Mouse (Mus musculus) c-Kit-positive CD71-positive TER-119-positive erythroid progenitor cells, embryonic 14.5 days (primary cell): ENCODE data around the gene Gtf3c1.
A peak's percentile ranks its signal among the peaks of the same experiment; 100 is the strongest.
"Not testable (repeated sequence)": the region's sequence is repeated elsewhere in the genome, so short reads cannot be mapped to it uniquely, and the experiment has no call there.

ENCODE experiments used
- DNase-seq: peaks from one replicate; pipeline ENCODE4 v3.0.0-alpha.2; 2013; ENCODE audit warnings: low spot score

Gtf3c1 gene

GRCm38 (mm10) chr7:125707593-125708022 lies at the start of gene Gtf3c1, which contains the start of gene D430042O09Rik:
Gene Gtf3c1, minus strand, starts transcription at chr7:125707780.
Gene D430042O09Rik, plus strand, starts transcription at chr7:125707888.
- DNase-seq, result peak; percentile 98

GRCm38 (mm10) chr7:125756806-125757205 lies 49.2 kb upstream of the Gtf3c1 start:
- DNase-seq, result peak; percentile 6

DNA sequence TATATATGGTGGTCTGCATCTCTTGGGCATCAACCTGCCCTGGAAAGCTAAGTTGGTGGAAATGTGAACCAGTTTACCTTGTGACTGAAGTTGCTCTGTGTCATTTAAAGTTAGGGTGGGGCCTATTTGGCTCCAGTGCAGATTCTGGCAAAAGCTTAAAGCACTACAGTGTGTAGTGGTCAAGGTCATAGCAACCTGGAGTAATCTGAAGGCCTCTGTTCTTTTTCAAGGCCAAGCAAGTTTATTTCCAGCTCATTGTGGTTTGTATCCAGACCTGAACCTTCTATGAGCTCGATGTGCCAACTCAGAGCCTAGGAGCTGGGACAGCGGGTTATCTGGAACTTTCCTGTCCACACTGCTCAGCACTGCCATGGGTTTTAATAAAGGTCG lies 45.7 kb upstream of the Gtf3c1 start:
- DNase-seq, result no peak

- DNase-seq, result no peak
Observed at GRCm38 (mm10) chr7:125752699-125753325, 45.2 kb upstream of the Gtf3c1 start.

- DNase-seq, result peak; percentile 25
Observed at GRCm38 (mm10) chr7:125748186-125748585, 40.6 kb upstream of the Gtf3c1 start.

DNA sequence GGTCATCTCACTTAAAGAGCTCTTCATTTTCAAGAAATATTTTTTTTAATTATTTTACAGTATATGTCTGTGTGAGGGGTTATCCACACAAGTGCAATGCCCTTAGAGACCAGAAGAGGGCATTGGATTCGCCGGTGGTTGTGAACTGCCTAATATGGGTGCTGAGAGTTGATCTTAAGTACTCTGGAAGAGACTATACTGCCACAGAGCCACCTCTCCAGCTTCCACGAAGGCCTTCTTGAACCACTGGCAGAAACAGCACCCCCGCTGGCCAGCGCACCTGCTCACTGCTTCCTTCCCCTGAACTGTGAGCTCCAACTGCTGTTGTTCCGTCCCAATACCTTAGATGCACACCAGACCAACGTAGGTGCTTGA lies 39.7 kb upstream of the Gtf3c1 start:
- peak; percentile 21 for DNase-seq

GRCm38 (mm10) chr7:125746621-125747315 lies 39.2 kb upstream of the Gtf3c1 start:
- DNase-seq, result no peak

DNA sequence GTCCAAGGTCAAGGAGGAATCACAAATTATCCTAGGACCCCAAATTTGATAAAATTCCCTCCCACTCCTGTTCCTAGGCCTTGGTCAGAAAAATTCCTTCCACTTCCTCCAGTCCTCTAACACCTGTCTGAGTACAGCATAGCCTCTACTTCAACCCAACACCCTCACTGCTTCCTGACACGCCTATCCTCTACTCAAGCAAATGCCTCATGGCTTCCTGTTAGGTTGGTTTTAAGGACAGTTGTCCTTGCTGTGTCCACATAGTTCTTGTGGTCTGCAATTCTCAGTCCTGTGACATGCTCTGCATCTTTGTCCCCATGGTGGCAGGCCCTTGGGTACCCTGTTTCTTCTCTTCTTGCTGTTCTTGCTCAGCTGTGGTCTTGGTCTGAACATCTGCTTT lies 37.2 kb upstream of the Gtf3c1 start:
- DNase-seq, result no peak

DNA sequence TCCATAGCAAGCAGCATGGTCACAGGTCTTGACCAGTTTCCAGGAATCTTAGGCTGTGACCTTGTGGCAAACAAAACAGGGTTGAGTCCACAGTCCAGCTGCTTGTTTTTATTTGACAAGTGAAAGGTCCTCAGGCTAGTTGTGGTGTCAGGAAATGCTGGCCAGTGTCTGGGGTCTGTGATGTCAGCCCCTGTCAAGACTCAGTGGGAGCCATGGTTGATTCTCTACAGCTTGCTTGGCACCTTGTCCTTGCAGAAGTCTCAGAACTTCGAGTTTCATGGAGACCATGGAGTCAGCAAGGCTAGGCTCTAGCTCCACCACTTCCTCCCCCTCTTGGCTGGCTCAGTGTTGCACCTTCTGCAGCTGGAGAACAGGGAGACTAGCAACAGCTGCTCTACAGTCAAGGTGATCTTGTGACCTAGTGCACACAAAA lies 33.7 kb upstream of the Gtf3c1 start:
- no peak for DNase-seq

DNA sequence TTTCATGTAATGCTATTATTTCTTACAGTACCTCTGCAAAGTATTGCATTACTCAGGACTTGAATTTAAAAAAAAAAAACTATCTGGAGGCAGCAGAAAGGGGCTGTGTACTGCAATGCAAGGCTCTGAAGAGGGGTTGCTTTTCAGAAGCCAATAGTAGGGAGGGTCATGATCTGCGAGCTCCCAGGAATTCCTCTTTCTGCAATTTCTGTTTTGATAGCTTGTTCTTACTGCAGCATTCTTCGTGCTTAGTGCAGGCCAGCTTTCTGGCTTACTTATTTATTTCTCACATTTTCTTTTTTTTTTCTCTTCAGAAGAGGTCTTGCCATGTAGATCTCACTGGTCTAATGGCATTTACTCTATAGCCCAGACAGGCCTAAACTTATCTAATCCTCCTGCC lies 32.9 kb upstream of the Gtf3c1 start:
- DNase-seq, result no peak

GRCm38 (mm10) chr7:125736366-125737015 lies 28.9 kb upstream of the Gtf3c1 start:
- no peak for DNase-seq

- no peak for DNase-seq
Observed at GRCm38 (mm10) chr7:125733791-125734190, 26.2 kb upstream of the Gtf3c1 start.

- no peak for DNase-seq
Observed at GRCm38 (mm10) chr7:125731679-125732078, 24.1 kb upstream of the Gtf3c1 start.

DNA sequence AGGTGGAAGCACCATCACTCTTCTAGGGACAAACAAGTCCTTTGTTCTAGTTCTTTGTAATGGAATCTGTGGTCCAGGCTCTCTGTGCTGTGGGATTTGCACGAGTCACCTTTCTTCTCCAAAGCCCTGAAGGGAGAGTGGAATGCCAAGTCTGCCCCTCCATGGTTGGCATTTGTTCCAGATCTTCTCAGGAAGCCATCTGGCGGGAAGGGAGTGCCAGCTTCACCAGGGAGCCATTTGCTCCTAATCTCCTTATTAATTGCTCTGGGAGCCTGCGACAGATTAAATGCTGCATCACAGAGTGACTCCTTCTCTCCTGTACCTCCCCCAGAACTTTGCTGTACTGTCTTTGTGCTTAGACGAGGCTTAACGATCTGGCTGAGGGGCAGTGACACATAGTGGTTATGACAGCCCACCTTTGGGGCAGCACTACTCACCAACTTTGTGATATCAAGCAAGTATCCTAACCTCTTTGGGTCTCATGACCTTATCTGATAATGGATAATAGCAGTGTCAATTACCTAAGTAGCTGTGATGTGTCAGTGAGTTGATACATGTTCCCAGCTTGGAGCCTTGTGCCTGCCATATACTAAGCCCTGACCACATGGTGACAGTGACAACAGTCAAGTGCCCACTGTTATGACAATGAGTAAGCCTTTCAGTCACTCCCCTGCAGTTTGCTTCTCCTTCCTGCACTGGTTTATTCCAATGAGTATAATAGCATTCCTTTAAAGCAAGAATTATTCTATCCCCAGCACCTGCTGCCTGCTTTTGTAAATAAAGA lies 15.8 kb upstream of the Gtf3c1 start:
- DNase-seq, result no peak

DNA sequence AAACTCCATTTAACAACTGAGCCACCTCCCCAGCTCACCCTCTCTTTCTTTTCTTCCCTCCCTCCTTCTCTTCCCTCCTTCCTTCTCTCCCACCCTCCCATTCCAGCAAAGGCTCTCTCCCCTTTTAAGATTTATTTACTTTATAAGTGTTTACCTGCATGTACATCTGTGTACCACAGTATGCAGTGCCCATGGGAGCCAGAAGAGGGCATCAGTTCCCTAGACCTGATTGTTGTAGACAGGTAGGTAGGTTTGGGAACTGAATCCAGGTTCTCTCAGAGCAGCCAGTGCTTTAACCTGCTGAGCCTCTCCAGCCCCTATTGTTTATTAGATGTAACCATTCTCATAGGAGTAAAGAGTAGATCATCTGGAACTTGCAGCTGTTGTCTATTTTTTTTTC lies 14.5 kb upstream of the Gtf3c1 start:
- DNase-seq, result no peak

DNA sequence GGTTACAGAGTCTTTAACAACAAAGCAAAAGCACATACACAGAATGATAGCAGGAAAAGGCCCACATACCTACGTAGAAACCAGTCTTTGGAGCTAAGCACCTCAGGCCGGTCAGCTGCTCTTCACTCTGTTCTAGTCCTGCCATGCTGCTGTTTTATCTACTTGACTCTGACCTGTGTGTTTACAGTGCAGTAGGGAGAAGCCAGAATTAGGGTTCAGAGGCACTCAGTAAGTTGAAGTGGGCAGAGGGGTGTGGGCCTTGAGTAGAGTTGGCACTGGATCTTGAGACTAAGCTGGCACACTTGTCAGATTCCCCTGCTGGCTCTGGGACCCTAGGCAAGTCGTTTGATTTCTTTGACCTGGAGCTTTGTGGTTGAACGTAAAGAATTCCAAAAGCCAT lies 13.5 kb upstream of the Gtf3c1 start:
- no peak for DNase-seq

DNA sequence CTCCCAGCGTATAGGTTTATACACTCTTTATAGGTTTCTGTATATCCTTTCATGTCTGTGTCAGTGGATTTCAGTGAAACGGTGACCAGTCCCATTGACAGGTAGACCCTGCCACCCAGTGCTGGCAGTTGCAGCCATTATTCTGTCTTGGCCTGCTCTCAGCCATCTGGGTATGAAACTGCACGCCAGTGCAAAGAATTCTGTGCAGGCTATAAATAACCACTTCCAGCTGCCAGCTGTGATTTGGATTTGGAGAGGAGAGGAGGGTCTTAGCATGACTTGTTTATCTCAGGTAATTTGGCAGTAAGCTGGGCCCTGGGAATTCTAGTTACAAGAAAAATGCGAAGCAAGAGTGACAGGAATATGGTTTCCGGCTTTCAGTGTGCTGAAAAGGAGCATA lies 12.8 kb upstream of the Gtf3c1 start:
- no peak for DNase-seq

GRCm38 (mm10) chr7:125717612-125718011 lies 10.0 kb upstream of the Gtf3c1 start:
- no peak for DNase-seq

DNA sequence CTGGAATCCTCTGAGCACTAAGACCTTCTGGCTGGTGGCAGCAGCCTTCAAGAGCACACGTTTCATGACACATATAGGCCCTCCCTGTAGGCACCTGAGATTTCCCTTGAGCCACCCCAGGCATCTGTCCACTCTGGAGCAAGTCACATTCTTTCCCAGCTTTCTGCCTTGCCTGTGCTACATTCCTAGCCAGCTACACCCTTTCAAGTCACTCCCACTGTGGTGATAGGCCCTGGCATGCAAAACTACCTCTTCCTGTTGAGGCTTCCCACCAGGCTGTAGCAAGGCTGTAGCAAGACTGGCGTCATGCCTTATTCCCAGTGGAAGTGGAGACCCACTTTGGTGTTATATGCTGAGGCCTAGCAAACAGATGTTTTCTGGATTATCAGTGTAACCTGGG lies 9.1 kb upstream of the Gtf3c1 start:
- DNase-seq, result no peak

- DNase-seq, result no peak
Observed at GRCm38 (mm10) chr7:125714803-125715202, 7.2 kb upstream of the Gtf3c1 start.

- DNase-seq, result not testable (repeated sequence)
Observed at GRCm38 (mm10) chr7:125713542-125714055, 6.0 kb upstream of the Gtf3c1 start.

DNA sequence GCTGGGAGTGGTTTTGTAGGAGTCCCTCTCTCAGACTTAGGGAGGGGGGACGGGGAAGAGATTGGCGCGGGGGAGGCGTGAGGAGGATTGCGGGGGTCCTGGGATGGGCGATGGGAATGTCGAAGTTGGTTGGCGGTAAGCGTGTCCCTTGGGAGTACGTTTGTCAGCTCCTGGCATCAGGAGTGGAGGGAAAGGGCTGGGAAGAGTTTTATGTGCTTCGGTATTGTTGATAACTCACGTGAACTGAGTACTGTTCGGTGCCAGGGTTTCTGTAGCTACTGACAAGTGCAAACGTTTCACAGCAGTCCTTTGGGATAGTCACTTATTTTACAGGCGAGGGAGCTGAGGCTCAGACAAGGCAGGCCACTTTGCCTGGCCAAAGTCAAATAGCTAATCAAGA lies 520 bp upstream of the Gtf3c1 start:
- DNase-seq, result peak; percentile 12
